Mouse (Mus musculus) MEL-GATA-1-ER (cell line): ENCODE measurements around the gene Slc26a6.

Experiments
- DNase-seq: peaks from one replicate; pipeline ENCODE4 v3.0.0-alpha.2; 2012; ENCODE audit warnings: low read depth; ENCODE audit errors: extremely low read depth

Gene Slc26a6

DNA sequence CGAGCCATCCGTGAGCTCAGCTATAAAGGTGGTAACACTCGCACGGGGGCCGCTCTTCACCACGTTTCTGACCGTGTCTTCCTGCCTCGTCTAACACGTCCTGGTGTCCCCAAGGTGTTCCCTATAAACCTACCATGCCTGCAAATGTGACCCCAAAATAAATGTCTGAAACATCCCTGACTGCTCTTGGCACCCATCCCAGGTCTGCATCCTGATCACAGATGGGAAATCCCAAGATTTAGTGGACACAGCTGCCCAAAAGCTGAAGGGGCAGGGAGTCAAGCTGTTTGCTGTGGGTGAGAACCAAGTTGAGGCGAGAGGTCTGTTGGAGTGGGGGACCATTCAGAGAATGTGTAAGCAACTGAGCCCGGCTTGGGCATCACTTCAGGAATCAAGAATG, 102.2 kb downstream of the Slc26a6 start:
- DNase-seq, result no peak

- no peak for DNase-seq
These were observed 102.8 kb downstream of the Slc26a6 start for GRCm38 (mm10) chr9:108955846-108956245.
